Mouse (Mus musculus) myocyte (in vitro differentiated cells): Measurements from ENCODE around the gene Rars.

Source experiments
- CEBPB ChIP-seq: IDR thresholded peaks from 2 replicates; pipeline ENCODE4 v1.6.1; 2011; ENCODE audit warnings: mild to moderate bottlenecking, moderate library complexity; ENCODE audit not compliant: poor library complexity, insufficient read depth, severe bottlenecking
- E2F4 ChIP-seq: IDR thresholded peaks from one replicate; pipeline ENCODE4 v1.6.1; 2011; ENCODE audit warnings: mild to moderate bottlenecking, control low read depth, moderate library complexity; ENCODE audit not compliant: insufficient read depth
- MAX ChIP-seq: IDR thresholded peaks from one replicate; pipeline ENCODE4 v1.6.1; 2011; ENCODE audit warnings: low read depth, mild to moderate bottlenecking, control low read depth
- MYOG ChIP-seq, 3 experiments: IDR thresholded peaks; one replicate each; pipeline ENCODE4 v1.6.1; 2011; ENCODE audit warnings: control low read depth in 2 of 3, low read depth in 2 of 3, mild to moderate bottlenecking in 2 of 3; ENCODE audit not compliant: insufficient read length in 2 of 3, control insufficient read depth in 1 of 3, insufficient read depth in 1 of 3
- POLR2A ChIP-seq: IDR thresholded peaks from one replicate; pipeline ENCODE4 v1.6.1; 2011; ENCODE audit warnings: low read depth, mild to moderate bottlenecking, control low read depth, moderate library complexity; ENCODE audit not compliant: insufficient read length
- POLR2AphosphoS2 ChIP-seq: IDR thresholded peaks from one replicate; pipeline ENCODE4 v1.6.1; 2011; ENCODE audit warnings: low read depth, control low read depth; ENCODE audit not compliant: insufficient read length
- REST ChIP-seq: IDR thresholded peaks from one replicate; pipeline ENCODE4 v1.6.1; 2011; ENCODE audit warnings: mild to moderate bottlenecking, control low read depth, moderate library complexity; ENCODE audit not compliant: insufficient read depth, insufficient read length
- SRF ChIP-seq: IDR thresholded peaks from one replicate; pipeline ENCODE4 v1.6.1; 2011; ENCODE audit warnings: low read depth; ENCODE audit not compliant: control insufficient read depth, insufficient read length
- TCF12 ChIP-seq: IDR thresholded peaks from one replicate; pipeline ENCODE4 v1.6.1; 2011; ENCODE audit warnings: mild to moderate bottlenecking, control low read depth; ENCODE audit not compliant: poor library complexity, insufficient read depth, severe bottlenecking
- TCF3 ChIP-seq: IDR thresholded peaks from one replicate; pipeline ENCODE4 v1.6.1; 2011; ENCODE audit warnings: low read depth, control low read depth; ENCODE audit not compliant: insufficient read length
- USF1 ChIP-seq: IDR thresholded peaks from one replicate; pipeline ENCODE4 v1.6.1; 2011; ENCODE audit warnings: low read depth, mild to moderate bottlenecking, control low read depth, moderate library complexity

GRCm38 (mm10) chr11:35852731-35853130 is 18.4 kb upstream of the Rars start:
- no peak for TF ChIP-seq SRF
- no peak for TF ChIP-seq POLR2A
- TF ChIP-seq TCF12, result no peak
- TF ChIP-seq USF1, result no peak
- TF ChIP-seq POLR2AphosphoS2, result no peak
- no peak for TF ChIP-seq CEBPB
- TF ChIP-seq MAX, result no peak
- TF ChIP-seq E2F4, result no peak
- no peak for TF ChIP-seq MYOG (IDR thresholded peaks at IDR 0.05; ENCODE audit: control insufficient read depth in 1 of 3, insufficient read depth in 1 of 3, insufficient read length in 2 of 3, low read depth in 2 of 3)
- TF ChIP-seq TCF3, result no peak
- TF ChIP-seq REST, result no peak
